Mouse (Mus musculus) heart, embryonic 10.5 days (tissue): ENCODE measurements around the gene Klhl3. TPM values are rescaled to one million over a fixed set of nuclear protein-coding genes. Genes with fewer than 3 reads are reported as not detected.

Experiments used
- DNase-seq: peaks from one replicate; pipeline ENCODE4 v3.0.0-alpha.2; 2017; ENCODE audit warnings: low spot score
- H3K27ac ChIP-seq: fragments of 300-500 bp; sonication (generic); 2 replicates; pipeline ENCODE4 v1.5.1; 2016; ENCODE audit warnings: mild to moderate bottlenecking
- H3K27me3 ChIP-seq: fragments of 300-500 bp; sonication (generic); 2 replicates; pipeline ENCODE4 v1.6.1; 2016; ENCODE audit warnings: mild to moderate bottlenecking; ENCODE audit not compliant: poor library complexity, insufficient read depth, severe bottlenecking
- H3K36me3 ChIP-seq: fragments of 300-500 bp; sonication (generic); 2 replicates; pipeline ENCODE4 v1.6.1; 2016; ENCODE audit warnings: mild to moderate bottlenecking, moderate library complexity
- H3K4me1 ChIP-seq: fragments of 300-500 bp; sonication (generic); 2 replicates; pipeline ENCODE4 v1.6.1; 2016; ENCODE audit warnings: mild to moderate bottlenecking
- H3K4me3 ChIP-seq: fragments of 300-500 bp; sonication (generic); 2 replicates; pipeline ENCODE4 v1.5.1; 2016; ENCODE audit warnings: mild to moderate bottlenecking, moderate library complexity
- H3K9me3 ChIP-seq: fragments of 300-500 bp; sonication (generic); 2 replicates; pipeline ENCODE4 v1.6.1; 2016; ENCODE audit warnings: mild to moderate bottlenecking, moderate library complexity
- WGBS: fragments of 180-500 bp; shearing (Covaris S2); methylation state at CpG from one replicate; pipeline ENCODE4 v1.1.7; 2016; 5-methylcytosine and 5-hydroxymethylcytosine counted together
- polyA plus RNA-seq: library from polyadenylated mRNA; unstranded; fragments of >200 nt; fragmentation: Nextera tagmentation; extraction: Ambion mirVana; gene quantifications from 2 replicates; pipeline ENCODE4 v1.2.1, GENCODE M21; 2016

Klhl3 gene
- polyA plus RNA-seq, 1 experiment from 2014 or later, result 2.5 TPM

DNA sequence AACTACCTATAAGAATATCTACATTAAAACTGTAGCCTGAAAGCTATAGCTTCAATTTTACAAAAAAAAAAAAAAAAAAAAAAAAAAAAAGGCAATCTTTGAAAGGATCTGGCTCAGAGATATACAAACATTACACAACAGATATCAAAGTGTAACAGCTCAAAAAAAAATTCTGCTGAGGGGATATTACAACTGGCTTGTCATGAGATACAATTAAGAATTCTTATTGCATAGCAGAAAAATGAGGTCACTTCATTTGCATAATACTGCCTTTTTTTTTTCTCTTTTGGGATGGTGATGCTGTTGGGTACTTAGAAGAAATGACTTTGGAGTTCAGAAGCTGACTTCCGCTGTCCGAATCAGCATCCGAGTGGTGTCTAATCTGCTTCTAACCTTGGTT is 111.6 kb downstream of the Klhl3 start:
- Histone ChIP-seq H3K9me3 (no peaks in the 10 kb centered on the region), H3K36me3 (no peaks in the 10 kb centered on the region), H3K27ac (no peak overlapping the region), H3K4me3 (no peak overlapping the region), H3K4me1 (peaks cover 42% of the 10 kb centered on the region), H3K27me3 (peaks cover 11% of the 10 kb centered on the region; the same call in 1 of the 2 replicates)
- 79% methylated on average over 3 of the region's 3 CpGs for WGBS
- no peak for DNase-seq

DNA sequence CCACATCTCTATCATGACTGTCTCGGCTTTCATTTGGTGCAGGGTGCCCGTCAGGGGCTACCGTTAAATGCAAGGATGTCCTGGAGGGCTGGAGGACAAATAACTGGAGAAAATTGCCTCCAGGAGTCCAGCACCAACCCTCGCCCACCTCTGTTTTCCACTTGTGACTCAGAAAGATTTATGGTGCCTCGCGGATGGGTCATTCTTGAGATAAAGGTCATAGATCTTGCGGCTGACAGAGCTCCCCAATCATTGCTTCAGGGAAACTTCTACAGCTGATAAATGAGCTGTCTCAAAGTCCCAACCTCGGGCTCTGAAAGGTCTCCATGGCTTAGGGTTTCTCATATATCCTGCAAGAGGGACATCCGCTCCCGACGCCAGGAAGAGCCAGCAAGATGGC is 116.9 kb downstream of the Klhl3 start:
- 64% methylated on average over 11 of the region's 11 CpGs for WGBS
- Histone ChIP-seq H3K27ac (no peak overlapping the region), H3K36me3 (no peaks in the 10 kb centered on the region), H3K9me3 (no peaks in the 10 kb centered on the region), H3K27me3 (0 out of 2 replicates have a peak, but pooled peaks cover 4% of the 10 kb centered on the region), H3K4me1 (peaks cover 36% of the 10 kb centered on the region), H3K4me3 (peak overlapping the region; percentile 5; the same call in 1 of the 2 replicates)
- no peak for DNase-seq

DNA sequence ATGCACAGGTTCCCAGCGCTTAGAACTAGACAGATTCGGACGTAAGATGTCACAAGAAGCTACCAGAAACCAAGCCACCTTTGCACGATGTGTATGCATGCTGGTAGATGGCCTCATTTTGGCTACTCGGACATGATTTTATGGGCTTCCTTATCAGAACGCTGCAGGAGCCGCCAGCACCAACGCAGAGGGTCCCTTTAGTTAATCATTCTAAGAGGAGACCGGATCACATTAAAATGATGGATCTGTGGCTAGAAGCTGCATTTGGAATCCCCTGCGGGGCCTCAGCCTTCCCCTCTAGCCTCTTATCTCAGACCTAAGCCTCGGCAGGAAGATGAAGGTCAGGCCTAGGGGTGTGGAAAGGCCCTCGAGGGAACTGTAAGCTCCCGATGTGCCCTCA is 117.5 kb downstream of the Klhl3 start:
- 0 out of 2 replicates have a peak, but pooled peaks cover 4% of the 10 kb centered on the region for H3K27me3 ChIP-seq
- no peaks in the 10 kb centered on the region for H3K9me3 ChIP-seq
- H3K4me3 ChIP-seq, result no peak overlapping the region
- DNase-seq, result no peak
- H3K4me1 ChIP-seq, result peaks cover 36% of the 10 kb centered on the region
- H3K36me3 ChIP-seq, result no peaks in the 10 kb centered on the region
- no peak overlapping the region for H3K27ac ChIP-seq
- 42% methylated on average over 13 of the region's 13 CpGs for WGBS

DNA sequence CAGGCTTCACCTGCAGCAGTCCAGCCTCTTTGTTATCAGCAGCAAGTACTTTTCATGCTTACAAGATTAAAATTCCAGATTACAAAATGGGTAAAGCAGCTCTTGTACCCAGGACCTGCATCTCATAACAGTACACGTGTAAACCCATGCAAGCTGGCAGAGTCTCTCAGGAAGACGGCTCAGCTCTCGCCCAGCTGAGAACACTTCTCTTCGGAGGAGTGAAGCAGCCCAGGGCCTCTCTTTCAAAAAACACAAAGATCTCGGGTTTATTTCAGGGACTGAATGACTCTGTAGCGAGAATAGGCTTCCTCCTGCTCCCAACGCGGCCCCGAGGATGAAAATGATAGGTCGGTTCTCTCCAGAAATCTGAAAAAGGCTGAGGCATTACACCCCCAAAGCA is 128.8 kb downstream of the Klhl3 start:
- 73% methylated on average over 10 of the region's 10 CpGs for WGBS
- no peaks in the 10 kb centered on the region for H3K36me3 ChIP-seq
- no peaks in the 10 kb centered on the region for H3K27me3 ChIP-seq
- no peak overlapping the region for H3K4me3 ChIP-seq
- DNase-seq, result no peak
- peaks cover 37% of the 10 kb centered on the region for H3K4me1 ChIP-seq
- H3K9me3 ChIP-seq, result no peaks in the 10 kb centered on the region
- peak overlapping the region; percentile 59; the same call in 1 of the 2 replicates for H3K27ac ChIP-seq

DNA sequence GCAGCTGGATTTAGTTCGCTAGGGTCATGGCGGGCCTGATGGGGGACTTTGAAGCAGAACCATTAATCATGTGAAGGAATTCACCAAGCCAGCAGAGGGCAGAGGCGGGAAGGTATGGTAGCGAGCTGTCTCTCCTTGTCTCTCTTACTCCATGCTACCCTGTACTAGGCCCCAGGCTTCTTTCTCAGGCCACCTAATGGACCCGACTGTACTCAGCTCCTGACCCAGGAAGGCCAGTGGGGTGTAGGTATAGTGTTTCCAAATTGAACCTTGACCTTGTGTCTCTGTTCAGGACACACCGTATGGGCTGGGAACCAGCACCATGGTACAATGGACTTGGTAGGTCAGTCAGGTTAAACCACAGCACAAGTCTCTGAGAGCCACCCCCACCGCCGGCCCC is 129.2 kb downstream of the Klhl3 start:
- no peak for DNase-seq
- Histone ChIP-seq H3K27me3 (no peaks in the 10 kb centered on the region; the same call in 1 of the 2 replicates), H3K27ac (peak overlapping the region; percentile 59; the same call in 1 of the 2 replicates), H3K4me1 (peaks cover 41% of the 10 kb centered on the region), H3K36me3 (no peaks in the 10 kb centered on the region), H3K9me3 (no peaks in the 10 kb centered on the region), H3K4me3 (no peak overlapping the region)
- 50% methylated on average over 8 of the region's 8 CpGs for WGBS

DNA sequence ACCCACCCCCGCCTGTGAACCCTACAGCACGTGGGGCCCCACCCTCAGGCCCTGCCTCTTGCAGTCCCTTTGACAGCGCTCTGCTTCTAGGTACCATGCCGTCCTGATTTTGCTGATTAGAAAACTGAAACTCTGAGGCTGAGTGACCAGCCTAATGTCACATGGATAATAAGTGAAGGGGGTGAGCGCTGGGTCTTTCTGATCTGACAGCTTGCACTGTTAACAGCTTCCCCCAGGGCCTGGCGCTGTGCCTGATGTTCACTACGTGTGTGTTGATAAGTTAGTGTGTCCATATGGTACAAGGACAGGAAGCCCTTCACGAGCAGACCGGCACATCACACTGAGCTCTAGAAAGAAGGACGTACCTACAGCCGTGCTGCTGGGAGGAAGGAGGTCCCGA is 130.1 kb downstream of the Klhl3 start:
- WGBS, result 24% methylated on average over 12 of the region's 12 CpGs
- H3K27me3 ChIP-seq, result no peaks in the 10 kb centered on the region; the same call in 1 of the 2 replicates
- H3K4me3 ChIP-seq, result peak overlapping the region; percentile 33
- peak overlapping the region; percentile 72; the same call in 1 of the 2 replicates for H3K27ac ChIP-seq
- peaks cover 44% of the 10 kb centered on the region for H3K4me1 ChIP-seq
- H3K9me3 ChIP-seq, result no peaks in the 10 kb centered on the region
- DNase-seq, result peak; percentile 85
- no peaks in the 10 kb centered on the region for H3K36me3 ChIP-seq

DNA sequence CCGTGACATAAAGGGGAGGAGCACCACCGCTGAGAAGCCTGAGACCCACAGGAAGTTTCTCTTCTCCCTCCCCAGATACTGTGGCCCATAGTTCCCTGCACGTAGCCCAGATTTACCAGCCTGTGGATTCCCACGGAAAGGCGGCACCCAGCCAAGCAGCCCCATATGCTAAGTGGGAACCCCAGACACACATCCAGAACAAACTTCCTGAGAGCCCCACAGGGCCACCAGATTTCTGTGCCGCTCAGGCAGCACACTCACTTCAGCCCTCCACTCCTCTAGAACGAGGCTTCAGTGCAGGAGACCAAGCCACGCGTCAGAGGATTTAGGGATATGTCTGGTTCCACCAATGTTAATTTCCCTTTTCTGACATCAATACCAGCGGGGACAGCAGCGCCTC is 130.5 kb downstream of the Klhl3 start:
- Histone ChIP-seq H3K27ac (peak overlapping the region; percentile 72; the same call in 1 of the 2 replicates), H3K4me3 (peak overlapping the region; percentile 33), H3K27me3 (no peaks in the 10 kb centered on the region; the same call in 1 of the 2 replicates), H3K36me3 (no peaks in the 10 kb centered on the region), H3K9me3 (no peaks in the 10 kb centered on the region), H3K4me1 (peaks cover 44% of the 10 kb centered on the region)
- 45% methylated on average over 11 of the region's 11 CpGs for WGBS
- no peak for DNase-seq

DNA sequence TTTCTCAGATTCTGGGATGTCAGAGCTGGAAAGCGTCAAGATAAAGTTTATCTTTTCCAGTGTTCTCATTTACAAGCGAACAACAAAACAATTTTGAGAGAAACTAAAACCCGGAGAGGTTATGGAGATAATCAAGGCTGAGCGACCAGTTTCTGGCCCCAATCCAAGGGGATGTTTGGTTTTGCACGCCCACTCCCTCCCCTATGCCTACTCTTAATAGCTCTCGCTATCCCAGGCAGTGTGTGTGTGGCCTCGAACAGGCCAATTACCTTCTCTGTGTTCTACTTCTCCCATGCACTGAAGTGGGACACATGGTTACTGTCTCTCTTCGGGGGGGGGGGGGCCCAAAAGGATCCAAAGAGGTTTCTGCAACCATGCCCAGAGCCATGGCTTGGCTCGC is 132.7 kb downstream of the Klhl3 start:
- Histone ChIP-seq H3K36me3 (no peaks in the 10 kb centered on the region), H3K4me1 (peaks cover 44% of the 10 kb centered on the region), H3K4me3 (no peak overlapping the region), H3K27ac (no peak overlapping the region), H3K9me3 (no peaks in the 10 kb centered on the region), H3K27me3 (no peaks in the 10 kb centered on the region; the same call in 1 of the 2 replicates)
- DNase-seq, result no peak
- WGBS, result 38% methylated on average over 9 of the region's 9 CpGs

DNA sequence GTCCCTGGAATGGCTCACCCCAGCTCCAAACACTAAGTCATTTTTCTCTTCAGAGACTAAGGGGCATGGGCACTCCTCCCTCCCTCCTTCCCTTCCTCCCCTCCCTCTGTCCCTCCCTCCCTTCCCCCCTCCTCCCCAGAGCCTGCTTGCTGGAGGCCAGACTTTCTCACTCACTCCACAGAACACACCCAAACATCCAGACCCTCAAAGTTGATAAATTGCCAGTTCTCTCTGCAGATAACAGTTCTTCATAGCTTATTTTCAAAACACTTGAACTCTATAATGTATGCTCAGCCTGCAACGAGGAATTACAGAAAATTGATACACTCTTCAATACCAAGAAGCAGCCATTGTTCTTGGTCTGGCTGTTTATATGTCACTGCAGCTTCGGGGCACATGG is 133.3 kb downstream of the Klhl3 start:
- Histone ChIP-seq H3K27me3 (no peaks in the 10 kb centered on the region; the same call in 1 of the 2 replicates), H3K27ac (no peak overlapping the region), H3K36me3 (no peaks in the 10 kb centered on the region), H3K9me3 (no peaks in the 10 kb centered on the region), H3K4me3 (no peak overlapping the region), H3K4me1 (peaks cover 44% of the 10 kb centered on the region)
- no peak for DNase-seq
- WGBS, result 56% methylated on average over 2 of the region's 2 CpGs

DNA sequence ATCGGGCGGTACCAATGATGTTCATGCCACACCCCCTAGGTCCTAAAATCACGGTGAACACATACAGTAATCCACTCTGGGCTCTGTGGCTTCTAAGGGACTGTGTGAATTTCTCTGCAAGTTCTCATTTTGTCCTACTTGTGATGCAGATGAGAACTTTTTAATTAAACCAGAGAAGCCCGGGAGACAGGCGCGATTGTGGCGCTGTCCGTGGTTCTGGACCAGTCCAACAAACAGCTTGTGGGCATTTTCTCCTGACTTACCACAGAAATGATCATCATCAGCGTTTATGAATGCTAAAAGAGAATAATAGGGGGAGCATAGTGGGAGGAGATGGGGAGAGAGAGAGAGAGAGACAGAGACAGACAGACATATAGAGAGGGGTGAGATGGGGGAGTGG is 134.5 kb downstream of the Klhl3 start:
- H3K36me3 ChIP-seq, result no peaks in the 10 kb centered on the region
- H3K9me3 ChIP-seq, result no peaks in the 10 kb centered on the region
- WGBS, result 21% methylated on average over 9 of the region's 9 CpGs
- peaks cover 36% of the 10 kb centered on the region for H3K4me1 ChIP-seq
- no peak for DNase-seq
- no peak overlapping the region for H3K4me3 ChIP-seq
- no peaks in the 10 kb centered on the region; the same call in 1 of the 2 replicates for H3K27me3 ChIP-seq
- H3K27ac ChIP-seq, result no peak overlapping the region

DNA sequence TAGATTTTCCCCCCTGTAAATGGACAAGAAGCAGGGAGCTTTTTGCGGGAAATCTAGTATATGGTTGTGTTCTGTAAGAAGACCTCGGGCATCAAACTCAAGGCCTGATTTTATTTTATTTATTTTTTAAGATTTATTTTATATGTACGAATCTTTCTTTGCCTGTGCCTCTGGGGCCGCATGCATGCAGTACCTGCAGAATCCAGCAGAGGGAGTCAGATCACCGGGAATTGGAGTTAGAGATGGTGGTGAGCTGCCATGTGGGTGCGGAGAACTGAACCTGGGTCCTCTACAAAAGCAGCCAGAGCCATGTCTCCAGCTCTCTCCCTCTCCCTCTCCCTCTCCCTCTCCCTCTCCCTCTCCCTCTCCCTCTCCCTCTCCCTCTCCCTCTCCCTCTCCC is 135.7 kb downstream of the Klhl3 start:
- Histone ChIP-seq H3K4me1 (peaks cover 23% of the 10 kb centered on the region), H3K4me3 (no peak overlapping the region), H3K36me3 (no peaks in the 10 kb centered on the region), H3K27me3 (no peaks in the 10 kb centered on the region; the same call in 1 of the 2 replicates), H3K27ac (no peak overlapping the region), H3K9me3 (no peaks in the 10 kb centered on the region)
- WGBS, result 74% methylated on average over 6 of the region's 6 CpGs
- DNase-seq, result no peak

DNA sequence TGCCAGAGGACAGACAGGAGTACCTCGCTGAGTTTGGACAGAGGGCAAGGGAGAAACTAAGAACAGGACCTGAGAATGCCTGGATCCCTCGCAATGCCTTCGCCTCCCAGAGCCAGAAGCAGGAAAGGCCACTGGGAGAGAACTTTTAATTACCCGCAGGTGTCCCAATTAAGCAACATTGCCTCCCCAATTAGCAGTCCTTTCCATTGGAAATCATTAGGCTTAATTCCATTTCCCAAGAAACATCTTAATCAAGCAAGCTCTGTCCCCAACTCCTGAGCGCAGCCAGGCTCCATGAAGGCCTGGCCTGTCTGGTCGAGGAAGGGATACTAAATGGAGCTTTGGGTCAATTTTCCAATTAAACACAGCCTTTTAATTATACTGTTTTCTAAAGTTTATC is 147.7 kb downstream of the Klhl3 start:
- H3K27ac ChIP-seq, result no peak overlapping the region
- no peaks in the 10 kb centered on the region for H3K36me3 ChIP-seq
- no peaks in the 10 kb centered on the region for H3K9me3 ChIP-seq
- 84% methylated on average over 6 of the region's 6 CpGs for WGBS
- H3K27me3 ChIP-seq, result peaks cover 9% of the 10 kb centered on the region; the same call in 1 of the 2 replicates
- no peak overlapping the region for H3K4me3 ChIP-seq
- DNase-seq, result no peak
- no peaks in the 10 kb centered on the region for H3K4me1 ChIP-seq

DNA sequence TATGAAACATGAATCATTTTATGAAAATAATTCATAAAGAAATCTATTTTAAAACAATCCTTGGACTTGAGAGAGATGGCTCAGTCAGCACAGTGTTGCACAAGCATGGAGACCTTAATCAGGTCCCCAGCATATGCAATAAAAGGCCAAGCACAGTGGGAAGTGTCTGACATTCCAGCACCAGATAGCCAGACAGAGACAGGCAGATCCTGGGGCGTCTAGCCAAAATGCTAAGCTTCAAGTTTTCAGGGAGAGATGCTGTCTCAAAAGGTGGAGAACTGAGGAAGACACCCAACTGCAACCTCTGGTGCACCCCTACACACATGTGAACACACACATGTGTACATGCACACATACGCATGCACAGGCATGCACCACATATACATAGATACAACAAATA is 153.1 kb downstream of the Klhl3 start:
- no peak for DNase-seq
- Histone ChIP-seq H3K36me3 (no peaks in the 10 kb centered on the region), H3K4me3 (no peak overlapping the region), H3K9me3 (no peaks in the 10 kb centered on the region), H3K4me1 (no peaks in the 10 kb centered on the region), H3K27ac (no peak overlapping the region), H3K27me3 (peaks cover 5% of the 10 kb centered on the region; the same call in 1 of the 2 replicates)
- WGBS, result 68% methylated on average over 2 of the region's 2 CpGs

DNA sequence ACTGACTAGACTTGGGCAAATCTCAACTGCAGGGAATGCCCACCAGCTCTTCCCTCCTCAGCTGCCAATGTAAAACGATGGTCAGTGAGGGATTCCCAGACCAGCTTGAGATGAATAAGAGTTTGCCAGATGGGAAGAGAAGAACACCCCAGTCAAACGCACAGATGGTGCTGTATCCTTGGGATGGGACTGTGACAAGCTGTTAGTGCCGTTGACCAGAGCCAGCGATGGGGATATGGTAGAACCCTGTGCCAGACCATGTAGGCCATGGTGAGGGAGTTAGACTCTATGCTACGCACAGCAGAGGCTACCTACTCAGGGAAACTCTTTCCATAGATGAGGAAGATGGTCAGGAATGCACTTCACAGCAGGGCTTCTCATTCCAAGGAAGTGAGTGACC is 153.6 kb downstream of the Klhl3 start:
- no peaks in the 10 kb centered on the region for H3K36me3 ChIP-seq
- peaks cover 5% of the 10 kb centered on the region; the same call in 1 of the 2 replicates for H3K27me3 ChIP-seq
- 78% methylated on average over 5 of the region's 5 CpGs for WGBS
- H3K4me1 ChIP-seq, result no peaks in the 10 kb centered on the region
- DNase-seq, result peak; percentile 46
- H3K9me3 ChIP-seq, result no peaks in the 10 kb centered on the region
- no peak overlapping the region for H3K27ac ChIP-seq
- no peak overlapping the region for H3K4me3 ChIP-seq
